Mouse (Mus musculus): ENCODE measurements around the gene H2al1c. TPM values are rescaled to one million over a fixed set of nuclear protein-coding genes. Genes with fewer than 3 reads are reported as not detected.
"Not testable (repeated sequence)": the region's sequence is repeated elsewhere in the genome, so short reads cannot be mapped to it uniquely, and the experiment has no call there.

H2al1c gene
- polyA plus RNA-seq, 1 experiment from 2014 or later, result not detected

DNA sequence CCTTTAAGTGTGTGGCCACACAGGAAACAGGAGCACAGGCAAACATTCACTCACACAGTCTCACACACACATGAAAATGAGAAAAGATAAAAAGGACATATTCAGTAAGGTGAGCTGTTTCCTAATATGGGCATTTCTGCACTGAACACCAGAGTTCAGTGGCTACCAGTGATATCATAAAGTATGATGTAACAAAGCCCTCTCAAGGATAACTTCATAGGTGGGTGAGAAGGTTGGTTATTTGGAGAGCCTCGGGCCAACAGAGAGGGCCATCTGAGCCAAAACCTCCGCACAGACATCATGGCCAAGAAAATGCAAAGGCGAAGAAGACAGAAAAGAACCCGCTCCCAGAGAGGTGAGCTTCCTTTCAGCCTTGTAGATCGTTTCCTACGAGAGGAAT is 9.4 kb downstream of the H2al1c start, which contains the start of gene H2al1f:
Gene H2al1f (plus strand): TSS at position 301 of the 400 bp plus-strand sequence.
- not testable (repeated sequence) for H3K36me3 ChIP-seq; H3K27ac ChIP-seq; H3K9ac ChIP-seq; ATAC-seq (ENCODE audit: low FRiP score, low read depth); H3K27me3 ChIP-seq; H3K4me1 ChIP-seq; H3K9me3 ChIP-seq; H3K4me3 ChIP-seq; H3K4me2 ChIP-seq (replicated peaks)
- WGBS, result no CpG with 5 or more reads among the region's 6 CpGs

GRCm38 (mm10) chrX:11317956-11318355 is 12.5 kb downstream of the H2al1c start, which contains the start of gene H2al1g:
Gene H2al1g, plus strand, starts transcription at chrX:11318256.
- not testable (repeated sequence) for H3K4me2 ChIP-seq (replicated peaks); H3K27ac ChIP-seq; H3K9ac ChIP-seq; H3K4me3 ChIP-seq; H3K36me3 ChIP-seq; H3K27me3 ChIP-seq; ATAC-seq (ENCODE audit: low FRiP score, low read depth); H3K4me1 ChIP-seq; H3K9me3 ChIP-seq
- no CpG with 5 or more reads among the region's 3 CpGs for WGBS

DNA sequence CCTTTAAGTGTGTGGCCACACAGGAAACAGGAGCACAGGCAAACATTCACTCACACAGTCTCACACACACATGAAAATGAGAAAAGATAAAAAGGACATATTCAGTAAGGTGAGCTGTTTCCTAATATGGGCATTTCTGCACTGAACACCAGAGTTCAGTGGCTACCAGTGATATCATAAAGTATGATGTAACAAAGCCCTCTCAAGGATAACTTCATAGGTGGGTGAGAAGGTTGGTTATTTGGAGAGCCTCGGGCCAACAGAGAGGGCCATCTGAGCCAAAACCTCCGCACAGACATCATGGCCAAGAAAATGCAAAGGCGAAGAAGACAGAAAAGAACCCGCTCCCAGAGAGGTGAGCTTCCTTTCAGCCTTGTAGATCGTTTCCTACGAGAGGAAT is 15.7 kb downstream of the H2al1c start, which contains the start of gene H2al1h:
Gene H2al1h (plus strand): TSS at position 301 of the 400 bp plus-strand sequence.
- not testable (repeated sequence) for H3K9me3 ChIP-seq; ATAC-seq (ENCODE audit: low FRiP score, low read depth)
- no CpG with 5 or more reads among the region's 6 CpGs for WGBS

DNA sequence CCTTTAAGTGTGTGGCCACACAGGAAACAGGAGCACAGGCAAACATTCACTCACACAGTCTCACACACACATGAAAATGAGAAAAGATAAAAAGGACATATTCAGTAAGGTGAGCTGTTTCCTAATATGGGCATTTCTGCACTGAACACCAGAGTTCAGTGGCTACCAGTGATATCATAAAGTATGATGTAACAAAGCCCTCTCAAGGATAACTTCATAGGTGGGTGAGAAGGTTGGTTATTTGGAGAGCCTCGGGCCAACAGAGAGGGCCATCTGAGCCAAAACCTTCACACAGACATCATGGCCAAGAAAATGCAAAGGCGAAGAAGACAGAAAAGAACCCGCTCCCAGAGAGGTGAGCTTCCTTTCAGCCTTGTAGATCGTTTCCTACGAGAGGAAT is 18.9 kb downstream of the H2al1c start, which contains the start of gene H2al1i:
Gene H2al1i (plus strand): TSS at position 301 of the 400 bp plus-strand sequence.
- not testable (repeated sequence) for H3K36me3 ChIP-seq; H3K27ac ChIP-seq; H3K9me3 ChIP-seq; H3K9ac ChIP-seq; H3K4me2 ChIP-seq (replicated peaks); ATAC-seq (ENCODE audit: low FRiP score, low read depth); H3K4me1 ChIP-seq; H3K4me3 ChIP-seq; H3K27me3 ChIP-seq
- 75% methylated on average over 3 of the region's 5 CpGs for WGBS

More for the DNA sequence above, 15.7 kb downstream of the H2al1c start, which contains the start of gene H2al1h:
- not testable (repeated sequence) for H3K27ac ChIP-seq; H3K36me3 ChIP-seq; H3K4me2 ChIP-seq (replicated peaks); H3K27me3 ChIP-seq; H3K4me3 ChIP-seq; H3K9ac ChIP-seq; H3K4me1 ChIP-seq

GRCm38 (mm10) chrX:11327522-11327921 is 22.1 kb downstream of the H2al1c start, which contains the start of gene H2al1j:
Gene H2al1j, plus strand, starts transcription at chrX:11327822.
- 86% methylated on average over 2 of the region's 2 CpGs for WGBS
- not testable (repeated sequence) for H3K4me2 ChIP-seq (replicated peaks); H3K27ac ChIP-seq; H3K4me1 ChIP-seq; ATAC-seq (ENCODE audit: low FRiP score, low read depth); H3K4me3 ChIP-seq; H3K27me3 ChIP-seq; H3K9me3 ChIP-seq; H3K36me3 ChIP-seq; H3K9ac ChIP-seq

- no peak overlapping the region for H3K9ac ChIP-seq
- peak overlapping the region; percentile 37 for H3K4me2 ChIP-seq (replicated peaks)
- 30% methylated on average over 9 of the region's 9 CpGs for WGBS
- peak overlapping the region; percentile 33; the same call in 1 of the 2 replicates for H3K27ac ChIP-seq
- no peak overlapping the region for H3K4me3 ChIP-seq
- H3K27me3 ChIP-seq, result peaks cover 35% of the 10 kb centered on the region
- ATAC-seq (ENCODE audit: low FRiP score, low read depth), result peak; percentile 54; the same call in 1 of the 2 replicates
- peaks cover 18% of the 10 kb centered on the region for H3K4me1 ChIP-seq
- no peaks in the 10 kb centered on the region for H3K9me3 ChIP-seq
- H3K36me3 ChIP-seq, result no peaks in the 10 kb centered on the region
Measured at GRCm38 (mm10) chrX:11345762-11346161, 40.3 kb downstream of the H2al1c start.

GRCm38 (mm10) chrX:11346756-11347155 is 41.3 kb downstream of the H2al1c start:
- Histone ChIP-seq H3K4me1 (peaks cover 18% of the 10 kb centered on the region), H3K27me3 (peaks cover 35% of the 10 kb centered on the region), H3K36me3 (no peaks in the 10 kb centered on the region), H3K4me2 (replicated peaks) (no peak overlapping the region), H3K27ac (no peak overlapping the region), H3K4me3 (no peak overlapping the region), H3K9ac (no peak overlapping the region), H3K9me3 (no peaks in the 10 kb centered on the region)
- ATAC-seq (ENCODE audit: low FRiP score, low read depth), result no peak
- WGBS, result 86% methylated on average over 3 of the region's 3 CpGs

Other genes with a start within 250 kb of the H2al1c start
- gene H2al1a, start 6.4 kb upstream of the H2al1c start, polyA plus RNA-seq (2015; fragmentation: Nextera tagmentation; extraction: Ambion mirVana), result not detected in 2 replicates
- gene H2al1b, start 3.2 kb upstream of the H2al1c start, polyA plus RNA-seq (2015; fragmentation: Nextera tagmentation; extraction: Ambion mirVana), result not detected in 2 replicates
- not detected in 2 replicates for gene H2al1d, start 3.2 kb downstream of the H2al1c start, polyA plus RNA-seq (2015; fragmentation: Nextera tagmentation; extraction: Ambion mirVana)
- not detected in 2 replicates for gene H2al1e, start 6.3 kb downstream of the H2al1c start, polyA plus RNA-seq (2015; fragmentation: Nextera tagmentation; extraction: Ambion mirVana)
- not detected in 2 replicates for gene H2al1f, start 9.5 kb downstream of the H2al1c start, polyA plus RNA-seq (2015; fragmentation: Nextera tagmentation; extraction: Ambion mirVana)
- gene H2al1g, start 12.6 kb downstream of the H2al1c start, polyA plus RNA-seq (2015; fragmentation: Nextera tagmentation; extraction: Ambion mirVana), result not detected in 2 replicates
- not detected in 2 replicates for gene H2al1h, start 15.8 kb downstream of the H2al1c start, polyA plus RNA-seq (2015; fragmentation: Nextera tagmentation; extraction: Ambion mirVana)
- gene H2al1i, start 19.0 kb downstream of the H2al1c start, polyA plus RNA-seq (2015; fragmentation: Nextera tagmentation; extraction: Ambion mirVana), result not detected in 2 replicates
- gene H2al1j, start 22.2 kb downstream of the H2al1c start, polyA plus RNA-seq (2015; fragmentation: Nextera tagmentation; extraction: Ambion mirVana), result not detected in 2 replicates